Mouse (Mus musculus) lung, postnatal 0 days (tissue): ENCODE results near the gene Pla2g12b. TPM values are rescaled to one million over a fixed set of nuclear protein-coding genes. Genes with fewer than 3 reads are reported as not detected.

ENCODE experiments used
- ATAC-seq: fragments of 200-750 bp; cut with Nextera tagmentation; 2 replicates; pipeline ENCODE4 v1.8.0; 2017; ENCODE audit warnings: moderate library complexity
- DNase-seq: peaks from one replicate; pipeline ENCODE4 v3.0.0-alpha.2; 2016; ENCODE audit warnings: low spot score
- H3K27ac ChIP-seq: fragments of 300-500 bp; sonication (generic); 2 replicates; pipeline ENCODE4 v1.5.1; 2014; ENCODE audit warnings: antibody characterized with exemption, mild to moderate bottlenecking, low read length, mixed read lengths
- H3K27me3 ChIP-seq: fragments of 300-500 bp; sonication (generic); replicated peaks from 2 replicates; pipeline ENCODE4 v1.6.1; 2014; ENCODE audit warnings: low read length, mixed read lengths; ENCODE audit not compliant: insufficient read depth
- H3K36me3 ChIP-seq: fragments of 300-500 bp; sonication (generic); 2 replicates; pipeline ENCODE4 v1.6.1; 2014; ENCODE audit warnings: low read length, mixed read lengths; ENCODE audit not compliant: insufficient read depth
- H3K4me1 ChIP-seq: fragments of 300-500 bp; sonication (generic); 2 replicates; pipeline ENCODE4 v1.6.1; 2014; ENCODE audit warnings: antibody characterized with exemption, low read depth, low read length, mixed read lengths; ENCODE audit not compliant: insufficient read depth
- H3K4me2 ChIP-seq: fragments of 300-500 bp; sonication (generic); replicated peaks from 2 replicates; pipeline ENCODE4 v1.6.1; 2014; ENCODE audit warnings: low read depth, mild to moderate bottlenecking, low read length, moderate library complexity, mixed read lengths
- H3K4me3 ChIP-seq: fragments of 300-500 bp; sonication (generic); 2 replicates; pipeline ENCODE4 v1.5.1; 2014; ENCODE audit warnings: low read depth, low read length
- H3K9ac ChIP-seq: fragments of 300-500 bp; sonication (generic); replicated peaks from 2 replicates; pipeline ENCODE4 v1.6.1; 2014; ENCODE audit warnings: low read depth, mild to moderate bottlenecking
- H3K9me3 ChIP-seq: fragments of 300-500 bp; sonication (generic); 2 replicates; pipeline ENCODE4 v1.6.1; 2016; ENCODE audit warnings: low read length, mixed read lengths
- CTCF ChIP-seq: IDR thresholded peaks from 2 replicates; pipeline ENCODE4 v1.5.1; 2016; ENCODE audit warnings: antibody characterized with exemption, mild to moderate bottlenecking
- EP300 ChIP-seq: IDR thresholded peaks from 2 replicates; pipeline ENCODE4 v1.6.1; 2016; ENCODE audit warnings: antibody characterized with exemption, mild to moderate bottlenecking, control low read depth
- WGBS: fragments of 180-500 bp; shearing (Covaris S2); extraction: QIAGEN DNeasy Blood & Tissue Kit; methylation state at CpG from one replicate; pipeline ENCODE4 v1.1.7; 2014; 5-methylcytosine and 5-hydroxymethylcytosine counted together
- polyA plus RNA-seq: library from polyadenylated mRNA; unstranded; fragments of >200 nt; fragmentation: Nextera tagmentation; extraction: Ambion mirVana; gene quantifications from 2 replicates; pipeline ENCODE4 v1.2.1, GENCODE M21; 2015

Pla2g12b gene
- polyA plus RNA-seq, 1 experiment from 2014 or later = 0.43 TPM

DNA sequence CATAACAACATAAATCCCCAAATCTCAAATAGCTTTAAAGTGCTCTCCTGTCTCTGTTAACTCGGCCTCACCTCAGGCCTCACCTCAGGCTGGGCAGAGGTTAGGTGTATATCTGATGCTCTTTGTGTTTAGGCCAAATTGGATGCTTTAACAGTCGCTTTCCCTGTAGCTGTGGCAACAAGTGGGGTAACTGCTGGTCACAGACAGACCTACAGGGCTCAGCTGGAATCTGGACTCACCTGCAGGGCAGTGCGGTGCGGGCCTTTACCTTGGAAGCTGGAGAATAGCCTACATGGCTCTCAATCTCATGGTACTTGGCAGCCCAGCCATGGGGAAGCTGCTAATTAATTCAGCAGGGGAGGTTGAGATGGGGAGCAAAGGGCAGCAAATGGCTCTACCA is 63.2 kb downstream of the Pla2g12b start:
- Histone ChIP-seq H3K4me2 (no peak overlapping the region), H3K36me3 (peaks cover 4% of the 10 kb centered on the region; the same call in 1 of the 2 replicates), H3K27me3 (no peaks in the 10 kb centered on the region), H3K9me3 (no peaks in the 10 kb centered on the region), H3K9ac (no peak overlapping the region), H3K4me1 (no peaks in the 10 kb centered on the region), H3K4me3 (no peak overlapping the region), H3K27ac (no peak overlapping the region)
- no peak for TF ChIP-seq EP300
- no peak for TF ChIP-seq CTCF
- WGBS = 88% methylated on average over 4 of the region's 4 CpGs
- ATAC-seq (no peak), DNase-seq (no peak)

DNA sequence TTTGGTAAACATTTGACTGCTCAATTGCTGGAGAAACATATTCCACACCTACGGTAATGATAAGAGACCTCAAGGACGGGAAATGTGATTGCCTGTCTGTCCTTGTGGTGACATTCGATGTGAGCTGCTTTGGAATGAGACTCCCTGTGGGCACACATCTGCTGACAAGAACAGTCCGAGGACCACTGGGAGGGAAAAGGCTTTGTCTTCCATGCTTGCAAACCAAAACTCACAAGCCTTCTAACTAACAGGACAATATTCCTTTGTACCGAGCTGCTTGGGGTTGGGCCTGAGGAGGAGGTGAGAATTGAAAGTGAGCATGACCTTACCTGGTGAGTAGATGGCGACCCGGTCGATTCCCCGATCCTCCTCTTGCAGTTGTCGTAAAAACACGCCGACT is 63.8 kb downstream of the Pla2g12b start:
- H3K36me3 ChIP-seq = peaks cover 4% of the 10 kb centered on the region; the same call in 1 of the 2 replicates
- H3K4me1 ChIP-seq = no peaks in the 10 kb centered on the region
- H3K27ac ChIP-seq = no peak overlapping the region
- no peak overlapping the region for H3K4me3 ChIP-seq
- TF ChIP-seq CTCF (no peak), EP300 (no peak)
- H3K4me2 ChIP-seq = no peak overlapping the region
- no peak overlapping the region for H3K9ac ChIP-seq
- DNase-seq = no peak
- 87% methylated on average over 12 of the region's 12 CpGs for WGBS
- ATAC-seq = no peak
- H3K27me3 ChIP-seq = no peaks in the 10 kb centered on the region
- no peaks in the 10 kb centered on the region for H3K9me3 ChIP-seq

- WGBS = 70% methylated on average over 5 of the region's 5 CpGs
- peaks cover 4% of the 10 kb centered on the region; the same call in 1 of the 2 replicates for H3K36me3 ChIP-seq
- no peak overlapping the region for H3K4me3 ChIP-seq
- no peaks in the 10 kb centered on the region for H3K4me1 ChIP-seq
- no peak for TF ChIP-seq EP300
- TF ChIP-seq CTCF = no peak
- no peak for DNase-seq
- H3K4me2 ChIP-seq = no peak overlapping the region
- H3K9ac ChIP-seq = no peak overlapping the region
- no peak for ATAC-seq
- no peak overlapping the region for H3K27ac ChIP-seq
- H3K9me3 ChIP-seq = no peaks in the 10 kb centered on the region
- H3K27me3 ChIP-seq = no peaks in the 10 kb centered on the region
Measured at GRCm38 (mm10) chr10:59470451-59470850, 67.0 kb downstream of the Pla2g12b start.

Other genes starting within 250 kb of the Pla2g12b start
- 42.2 and 45.2 TPM in 2 replicates for gene Sept10, start 181.8 kb upstream of the Pla2g12b start, polyA plus RNA-seq
- 9.7 and 13.2 TPM in 2 replicates for gene Sowahc, start 181.7 kb upstream of the Pla2g12b start, polyA plus RNA-seq
- gene P4ha1, start 80.4 kb upstream of the Pla2g12b start, polyA plus RNA-seq = 40.6 and 40.7 TPM in 2 replicates
- 4.4 and 12.7 TPM in 2 replicates for gene Gm10273, start 8.0 kb upstream of the Pla2g12b start, polyA plus RNA-seq
- 1.1 and 1.7 TPM in 2 replicates for gene Oit3, start 38.1 kb downstream of the Pla2g12b start, polyA plus RNA-seq
- not detected in 2 replicates for gene Gm10322, start 212.4 kb downstream of the Pla2g12b start, polyA plus RNA-seq
- 33.5 and 34.5 TPM in 2 replicates for gene Mcu, start 213.0 kb downstream of the Pla2g12b start, polyA plus RNA-seq